Mouse (Mus musculus) CD4-positive, CD25-positive, alpha-beta regulatory T cell, adult 2 months (primary cell): ENCODE data around the gene Rpl9-ps1.

Experiments
- DNase-seq: peaks from one replicate; pipeline ENCODE4 v3.0.0-alpha.2; 2012; ENCODE audit warnings: low read depth, low spot score

Gene Rpl9-ps1

DNA sequence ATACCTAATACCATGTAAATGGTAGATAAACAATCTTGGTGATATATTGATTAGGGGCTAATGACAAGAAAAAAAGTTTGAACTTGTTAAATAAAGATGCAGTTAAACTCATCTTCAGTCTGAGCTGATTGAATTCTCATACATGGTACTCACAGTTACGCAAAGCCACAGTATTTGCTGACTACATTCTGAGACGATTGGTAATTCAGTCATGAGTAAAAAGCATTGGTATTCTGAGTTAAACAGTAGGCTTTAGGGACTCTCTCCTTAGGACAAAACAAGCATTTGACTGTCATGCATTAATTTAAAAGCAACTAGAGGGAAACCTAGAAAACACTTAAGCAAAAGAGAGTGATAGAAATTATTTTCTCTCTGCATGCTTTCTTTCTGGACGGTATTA lies 21.8 kb downstream of the Rpl9-ps1 start:
- no peak for DNase-seq

GRCm38 (mm10) chr11:83619037-83619436 lies 26.4 kb downstream of the Rpl9-ps1 start:
- DNase-seq: no peak

DNA sequence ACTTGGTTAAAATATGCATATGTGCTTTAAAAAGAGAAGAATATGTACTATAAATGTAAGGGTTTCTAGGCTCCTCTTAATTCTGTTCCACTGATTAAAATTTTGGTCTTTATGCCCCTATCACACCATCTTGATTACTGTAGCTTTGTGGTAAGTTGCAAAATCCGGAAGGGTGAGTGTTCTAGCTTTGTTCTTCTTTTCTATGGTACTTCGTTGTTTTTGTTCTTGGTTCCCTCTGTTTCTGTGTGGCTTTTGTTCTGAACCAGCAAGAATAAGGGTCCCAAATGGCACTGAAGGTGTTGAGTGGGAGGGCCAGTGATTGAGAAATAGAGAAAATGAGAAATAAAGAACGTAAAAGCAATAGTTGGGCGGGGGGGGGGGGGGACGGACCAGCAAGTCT lies 27.2 kb downstream of the Rpl9-ps1 start:
- DNase-seq: no peak

- DNase-seq: no peak
These were observed 28.8 kb downstream of the Rpl9-ps1 start for GRCm38 (mm10) chr11:83616586-83616985.

DNA sequence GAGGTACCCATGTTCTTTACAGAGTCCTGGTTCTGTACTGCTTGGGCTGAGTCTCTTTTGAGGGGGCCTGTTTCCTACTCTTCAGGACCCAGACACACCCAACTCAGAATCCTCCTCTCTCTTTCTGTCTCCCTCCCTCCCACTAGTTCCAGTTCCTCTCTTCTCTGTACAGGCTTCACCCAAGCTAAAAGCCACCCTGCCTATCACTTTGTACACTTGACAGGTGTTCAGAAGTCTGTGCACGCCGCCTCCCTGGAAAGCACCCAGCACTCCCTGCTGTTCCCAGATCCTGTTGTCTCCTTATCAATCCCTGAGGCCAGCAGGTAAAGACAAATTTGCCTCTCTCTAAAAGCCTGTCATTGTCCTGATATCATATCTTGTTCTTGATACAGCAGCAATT lies 34.5 kb downstream of the Rpl9-ps1 start:
- no peak for DNase-seq

- no peak for DNase-seq
These were observed 39.0 kb downstream of the Rpl9-ps1 start for GRCm38 (mm10) chr11:83606396-83606795.

- no peak for DNase-seq
These were observed 39.9 kb downstream of the Rpl9-ps1 start for GRCm38 (mm10) chr11:83605535-83605934.

DNA sequence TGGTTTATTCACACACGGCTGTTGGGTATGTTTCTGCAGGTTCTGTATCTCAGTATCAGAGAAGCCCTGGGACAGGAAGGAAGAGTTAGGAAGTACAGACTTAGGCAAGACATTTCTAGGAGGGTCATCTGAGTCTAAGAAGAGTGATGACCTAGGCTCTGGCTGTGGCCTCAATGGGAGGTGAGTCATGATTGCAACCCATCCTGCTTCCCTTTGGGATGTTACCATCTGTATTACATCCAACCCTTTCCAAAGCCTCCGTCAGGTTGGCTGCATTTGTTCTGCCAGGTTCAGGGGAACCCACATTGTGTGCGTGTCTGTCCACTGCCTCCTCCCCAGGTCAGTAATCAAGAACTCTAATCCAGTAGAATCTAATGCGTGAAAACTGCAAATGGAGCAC lies 40.7 kb downstream of the Rpl9-ps1 start:
- DNase-seq: no peak

GRCm38 (mm10) chr11:83603399-83603798 lies 42.0 kb downstream of the Rpl9-ps1 start:
- DNase-seq: no peak

- no peak for DNase-seq
These were observed 44.8 kb downstream of the Rpl9-ps1 start for GRCm38 (mm10) chr11:83600576-83600975.

DNA sequence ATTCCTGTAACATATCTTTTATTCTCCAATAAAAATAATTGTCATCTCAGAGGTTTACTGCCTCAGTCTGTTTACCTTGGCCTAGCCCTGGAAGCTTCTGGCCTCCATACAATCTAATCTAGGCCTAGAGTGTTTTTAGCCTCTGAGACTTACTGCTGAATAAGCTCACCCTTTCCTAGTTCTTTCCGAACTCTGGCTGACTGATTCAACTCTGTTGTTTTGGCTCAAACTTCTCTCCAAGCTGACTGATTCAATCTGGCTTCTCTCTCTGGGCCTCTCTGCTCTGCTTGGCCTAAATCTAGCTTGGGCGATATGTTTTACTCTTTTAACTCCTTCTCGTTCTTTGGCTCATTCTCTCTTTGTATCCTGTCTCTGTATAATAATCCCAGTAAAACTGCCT lies 46.4 kb downstream of the Rpl9-ps1 start:
- no peak for DNase-seq

GRCm38 (mm10) chr11:83598207-83598837 lies 47.1 kb downstream of the Rpl9-ps1 start:
- no peak for DNase-seq

- DNase-seq: no peak
These were observed 47.6 kb downstream of the Rpl9-ps1 start for GRCm38 (mm10) chr11:83597796-83598195.

DNA sequence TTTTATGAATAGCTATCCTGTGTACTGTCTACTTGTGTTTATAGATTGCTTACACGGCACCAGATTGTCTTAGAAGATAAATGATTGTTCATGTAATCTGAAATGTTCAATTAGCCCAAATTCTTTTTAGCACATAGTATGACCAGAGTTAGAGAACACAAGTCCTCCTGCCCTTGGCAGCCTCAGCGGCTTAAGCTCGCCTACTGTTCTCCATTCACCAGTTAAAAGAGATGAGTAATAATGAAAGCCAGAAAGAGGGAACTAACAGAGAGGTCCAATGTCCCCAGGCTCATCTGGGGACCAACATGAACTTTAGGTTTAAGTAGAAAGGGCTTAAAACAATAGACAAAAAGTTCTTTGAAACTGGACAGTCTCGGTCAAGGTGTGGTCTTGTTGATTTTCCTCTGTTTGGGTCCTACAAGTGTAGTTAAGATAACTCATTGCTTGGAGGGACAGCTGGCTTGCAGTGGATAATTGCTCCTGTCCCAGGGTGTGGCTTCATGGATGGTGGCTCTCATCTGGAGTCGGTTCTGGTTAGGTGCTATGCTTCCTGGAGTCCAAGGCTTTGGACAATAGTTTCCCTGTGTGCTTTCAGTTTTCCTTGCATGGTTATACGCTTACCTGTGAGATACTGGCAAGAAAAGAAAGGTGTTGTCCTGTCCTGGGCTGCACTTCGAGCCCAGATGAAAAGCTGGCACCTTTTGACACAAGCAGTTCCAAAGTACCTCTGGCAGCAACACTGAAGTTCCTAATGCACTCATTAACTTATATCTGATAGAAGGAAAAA lies 49.6 kb downstream of the Rpl9-ps1 start:
- DNase-seq: no peak
